Mouse (Mus musculus): ENCODE measurements around the gene Nek6.

GRCm38 (mm10) chr2:38509004-38509719, 2.3 kb upstream of the Nek6 start:
- TF ChIP-seq USF1 (IDR thresholded peaks at IDR 0.05; ENCODE audit: low read depth) (no peak), POLR2A (IDR thresholded peaks at IDR 0.05; ENCODE audit: insufficient read length, low read depth) (no peak), E2F4 (IDR thresholded peaks at IDR 0.05; ENCODE audit: insufficient read depth) (no peak), POLR2AphosphoS2 (IDR thresholded peaks at IDR 0.05; ENCODE audit: insufficient read length, low read depth) (no peak), MYOD1 (IDR thresholded peaks at IDR 0.05; ENCODE audit: control insufficient read depth in 1 of 3, insufficient read length in 2 of 3, low read depth in 2 of 3) (no peak), MYOG (IDR thresholded peaks at IDR 0.05; ENCODE audit: control insufficient read depth in 1 of 3, insufficient read depth in 1 of 3, insufficient read length in 2 of 3, low read depth in 2 of 3) (no peak), TCF12 (IDR thresholded peaks at IDR 0.05; ENCODE audit: insufficient read depth, poor library complexity, severe bottlenecking) (no peak), MAX (IDR thresholded peaks at IDR 0.05; ENCODE audit: low read depth) (no peak), SRF (IDR thresholded peaks at IDR 0.05; ENCODE audit: control insufficient read depth, insufficient read length, low read depth) (no peak), TCF3 (IDR thresholded peaks at IDR 0.05; ENCODE audit: insufficient read length, low read depth) (no peak), CEBPB (IDR thresholded peaks at IDR 0.05; ENCODE audit: insufficient read depth, poor library complexity, severe bottlenecking) (no peak)

Measured in myocyte (in vitro differentiated cells).